Mouse (Mus musculus) liver, embryonic 15.5 days (tissue): ENCODE data around the gene Atg4c. TPM values are rescaled to one million over a fixed set of nuclear protein-coding genes. Genes with fewer than 3 reads are reported as not detected.

Experiments used
- ATAC-seq: fragments of 200-750 bp; cut with Nextera tagmentation; 2 replicates; pipeline ENCODE4 v1.8.0; 2017; ENCODE audit warnings: moderate number of reproducible peaks, mild to moderate bottlenecking, moderate library complexity; ENCODE audit not compliant: insufficient read depth
- H3K27ac ChIP-seq: fragments of 300-500 bp; sonication (generic); replicated peaks from 2 replicates; pipeline ENCODE4 v1.5.1; 2015; ENCODE audit warnings: mild to moderate bottlenecking, inconsistent platforms
- H3K27me3 ChIP-seq: fragments of 300-500 bp; sonication (generic); 2 replicates; pipeline ENCODE4 v1.6.1; 2015; ENCODE audit warnings: mild to moderate bottlenecking, inconsistent platforms
- H3K36me3 ChIP-seq: fragments of 300-500 bp; sonication (generic); replicated peaks from 2 replicates; pipeline ENCODE4 v1.6.1; 2015; ENCODE audit warnings: moderate library complexity, mild to moderate bottlenecking, inconsistent platforms
- H3K4me1 ChIP-seq: fragments of 300-500 bp; sonication (generic); replicated peaks from 2 replicates; pipeline ENCODE4 v1.6.1; 2015; ENCODE audit warnings: inconsistent platforms
- H3K4me2 ChIP-seq: fragments of 300-500 bp; sonication (generic); 2 replicates; pipeline ENCODE4 v1.6.1; 2015; ENCODE audit warnings: moderate library complexity, mild to moderate bottlenecking, inconsistent platforms
- H3K4me3 ChIP-seq: fragments of 300-500 bp; sonication (generic); replicated peaks from 2 replicates; pipeline ENCODE4 v1.5.1; 2015; ENCODE audit warnings: mild to moderate bottlenecking, inconsistent platforms
- H3K9ac ChIP-seq: fragments of 300-500 bp; sonication (generic); 2 replicates; pipeline ENCODE4 v1.6.1; 2015; ENCODE audit warnings: moderate library complexity, mild to moderate bottlenecking, inconsistent platforms
- H3K9me3 ChIP-seq: fragments of 300-500 bp; sonication (generic); replicated peaks from 2 replicates; pipeline ENCODE4 v1.6.1; 2016; ENCODE audit warnings: inconsistent platforms
- WGBS: fragments of 180-500 bp; shearing (Covaris S2); methylation state at CpG from one replicate; pipeline ENCODE4 v1.1.7; 2015; ENCODE audit warnings: mixed read lengths; ENCODE audit not compliant: insufficient replicate concordance; 5-methylcytosine and 5-hydroxymethylcytosine counted together
- polyA plus RNA-seq: library from polyadenylated mRNA; unstranded; fragments of >200 nt; fragmentation: Nextera tagmentation; extraction: Ambion mirVana; gene quantifications from 2 replicates; pipeline ENCODE4 v1.2.1, GENCODE M21; 2015

Gene Atg4c
- polyA plus RNA-seq, 1 experiment from 2014 or later, result 4.1 TPM

GRCm38 (mm10) chr4:99222221-99222620 is 28.5 kb downstream of the Atg4c start:
- no peak overlapping the region for H3K27ac ChIP-seq
- H3K4me2 ChIP-seq, result no peak overlapping the region
- H3K9ac ChIP-seq, result no peak overlapping the region
- H3K9me3 ChIP-seq, result no peaks in the 10 kb centered on the region
- no peaks in the 10 kb centered on the region for H3K4me1 ChIP-seq
- H3K4me3 ChIP-seq, result no peak overlapping the region
- peaks cover 5% of the 10 kb centered on the region for H3K36me3 ChIP-seq
- no peaks in the 10 kb centered on the region for H3K27me3 ChIP-seq
- WGBS, result 80% methylated on average over 8 of the region's 8 CpGs
- no peak for ATAC-seq

GRCm38 (mm10) chr4:99224790-99225189 is 31.1 kb downstream of the Atg4c start:
- no peak overlapping the region for H3K4me3 ChIP-seq
- 40% methylated on average over 2 of the region's 2 CpGs for WGBS
- H3K4me1 ChIP-seq, result no peaks in the 10 kb centered on the region
- H3K27ac ChIP-seq, result no peak overlapping the region
- no peaks in the 10 kb centered on the region for H3K27me3 ChIP-seq
- no peak overlapping the region for H3K4me2 ChIP-seq
- H3K9me3 ChIP-seq, result no peaks in the 10 kb centered on the region
- no peak overlapping the region for H3K9ac ChIP-seq
- peaks cover 5% of the 10 kb centered on the region; the same call in 1 of the 2 replicates for H3K36me3 ChIP-seq
- ATAC-seq, result no peak

- H3K36me3 ChIP-seq, result no peaks in the 10 kb centered on the region
- H3K27me3 ChIP-seq, result no peaks in the 10 kb centered on the region
- H3K27ac ChIP-seq, result no peak overlapping the region
- H3K4me3 ChIP-seq, result no peak overlapping the region
- no peak for ATAC-seq
- no peaks in the 10 kb centered on the region for H3K4me1 ChIP-seq
- no peaks in the 10 kb centered on the region for H3K9me3 ChIP-seq
- 74% methylated on average over 6 of the region's 6 CpGs for WGBS
- no peak overlapping the region for H3K9ac ChIP-seq
- H3K4me2 ChIP-seq, result no peak overlapping the region
Measured at GRCm38 (mm10) chr4:99227226-99227625, 33.5 kb downstream of the Atg4c start.

GRCm38 (mm10) chr4:99229371-99229770 is 35.6 kb downstream of the Atg4c start:
- H3K4me1 ChIP-seq, result no peaks in the 10 kb centered on the region
- ATAC-seq, result no peak
- no peaks in the 10 kb centered on the region for H3K36me3 ChIP-seq
- no peak overlapping the region for H3K9ac ChIP-seq
- WGBS, result 80% methylated on average over 8 of the region's 8 CpGs
- H3K27ac ChIP-seq, result no peak overlapping the region
- no peaks in the 10 kb centered on the region for H3K27me3 ChIP-seq
- no peak overlapping the region for H3K4me3 ChIP-seq
- no peaks in the 10 kb centered on the region for H3K9me3 ChIP-seq
- no peak overlapping the region for H3K4me2 ChIP-seq

GRCm38 (mm10) chr4:99235203-99235856 is 41.6 kb downstream of the Atg4c start:
- H3K27ac ChIP-seq, result no peak overlapping the region
- no peaks in the 10 kb centered on the region for H3K36me3 ChIP-seq
- H3K4me1 ChIP-seq, result no peaks in the 10 kb centered on the region
- no peaks in the 10 kb centered on the region for H3K27me3 ChIP-seq
- no peak overlapping the region for H3K9ac ChIP-seq
- H3K9me3 ChIP-seq, result no peaks in the 10 kb centered on the region
- no peak overlapping the region for H3K4me3 ChIP-seq
- 84% methylated on average over 8 of the region's 8 CpGs for WGBS
- H3K4me2 ChIP-seq, result no peak overlapping the region
- no peak for ATAC-seq

- Histone ChIP-seq H3K27ac (no peak overlapping the region), H3K9ac (no peak overlapping the region), H3K9me3 (no peaks in the 10 kb centered on the region), H3K4me1 (no peaks in the 10 kb centered on the region), H3K4me3 (no peak overlapping the region), H3K4me2 (no peak overlapping the region), H3K36me3 (no peaks in the 10 kb centered on the region), H3K27me3 (no peaks in the 10 kb centered on the region)
- WGBS, result 79% methylated on average over 2 of the region's 2 CpGs
- no peak for ATAC-seq
Measured at GRCm38 (mm10) chr4:99238305-99238704, 44.6 kb downstream of the Atg4c start.

GRCm38 (mm10) chr4:99241674-99242073 is 47.9 kb downstream of the Atg4c start:
- 48% methylated on average over 5 of the region's 5 CpGs for WGBS
- ATAC-seq, result no peak
- Histone ChIP-seq H3K27me3 (no peaks in the 10 kb centered on the region), H3K9ac (no peak overlapping the region), H3K36me3 (no peaks in the 10 kb centered on the region), H3K4me3 (no peak overlapping the region), H3K4me1 (no peaks in the 10 kb centered on the region), H3K27ac (no peak overlapping the region), H3K9me3 (no peaks in the 10 kb centered on the region), H3K4me2 (no peak overlapping the region)

- H3K9ac ChIP-seq, result no peak overlapping the region
- no peak overlapping the region for H3K27ac ChIP-seq
- H3K4me1 ChIP-seq, result no peaks in the 10 kb centered on the region
- 71% methylated on average over 3 of the region's 3 CpGs for WGBS
- H3K4me2 ChIP-seq, result no peak overlapping the region
- no peaks in the 10 kb centered on the region for H3K36me3 ChIP-seq
- ATAC-seq, result no peak
- no peaks in the 10 kb centered on the region for H3K9me3 ChIP-seq
- H3K27me3 ChIP-seq, result no peaks in the 10 kb centered on the region
- H3K4me3 ChIP-seq, result no peak overlapping the region
Measured at GRCm38 (mm10) chr4:99249358-99249757, 55.6 kb downstream of the Atg4c start.

GRCm38 (mm10) chr4:99249826-99250225 is 56.1 kb downstream of the Atg4c start:
- Histone ChIP-seq H3K36me3 (no peaks in the 10 kb centered on the region), H3K9me3 (no peaks in the 10 kb centered on the region), H3K4me1 (no peaks in the 10 kb centered on the region), H3K9ac (no peak overlapping the region), H3K27me3 (no peaks in the 10 kb centered on the region), H3K4me2 (no peak overlapping the region), H3K4me3 (no peak overlapping the region), H3K27ac (no peak overlapping the region)
- WGBS, result 81% methylated on average over 8 of the region's 8 CpGs
- ATAC-seq, result no peak

- ATAC-seq, result no peak
- 62% methylated on average over 11 of the region's 11 CpGs for WGBS
- H3K9me3 ChIP-seq, result no peaks in the 10 kb centered on the region
- H3K9ac ChIP-seq, result no peak overlapping the region
- no peak overlapping the region for H3K4me3 ChIP-seq
- no peak overlapping the region for H3K4me2 ChIP-seq
- H3K4me1 ChIP-seq, result no peaks in the 10 kb centered on the region
- H3K36me3 ChIP-seq, result no peaks in the 10 kb centered on the region
- H3K27me3 ChIP-seq, result no peaks in the 10 kb centered on the region
- H3K27ac ChIP-seq, result no peak overlapping the region
Measured at GRCm38 (mm10) chr4:99252957-99253356, 59.2 kb downstream of the Atg4c start.

GRCm38 (mm10) chr4:99263191-99263590 is 69.5 kb downstream of the Atg4c start:
- Histone ChIP-seq H3K9me3 (no peaks in the 10 kb centered on the region), H3K4me3 (no peak overlapping the region), H3K27me3 (no peaks in the 10 kb centered on the region), H3K36me3 (no peaks in the 10 kb centered on the region), H3K4me2 (no peak overlapping the region), H3K9ac (no peak overlapping the region), H3K27ac (no peak overlapping the region), H3K4me1 (no peaks in the 10 kb centered on the region)
- no peak for ATAC-seq
- WGBS, result 73% methylated on average over 2 of the region's 2 CpGs

GRCm38 (mm10) chr4:99263663-99264062 is 69.9 kb downstream of the Atg4c start:
- Histone ChIP-seq H3K27ac (no peak overlapping the region), H3K9me3 (no peaks in the 10 kb centered on the region), H3K27me3 (no peaks in the 10 kb centered on the region), H3K4me1 (no peaks in the 10 kb centered on the region), H3K36me3 (no peaks in the 10 kb centered on the region), H3K4me2 (no peak overlapping the region), H3K9ac (no peak overlapping the region), H3K4me3 (no peak overlapping the region)
- ATAC-seq, result no peak
- 68% methylated on average over 11 of the region's 11 CpGs for WGBS
